Mouse (Mus musculus) E14TG2a.4 (cell line): ENCODE measurements at regions not wholly inside any gene's neighbourhood (a gene's known extent, or its start where the extent isn't known, plus 50 kb on each side); places are given as distances from the start of the nearest gene placed in this dataset.

ENCODE experiments used
- CTCF ChIP-seq: conservative IDR thresholded peaks from 2 replicates; pipeline ENCODE4 v1.5.1; 2014; ENCODE audit warnings: low read length
- NANOG ChIP-seq: IDR thresholded peaks from 2 replicates; pipeline ENCODE4 v1.6.1; 2014; ENCODE audit warnings: borderline replicate concordance, low read length, mixed read lengths

DNA sequence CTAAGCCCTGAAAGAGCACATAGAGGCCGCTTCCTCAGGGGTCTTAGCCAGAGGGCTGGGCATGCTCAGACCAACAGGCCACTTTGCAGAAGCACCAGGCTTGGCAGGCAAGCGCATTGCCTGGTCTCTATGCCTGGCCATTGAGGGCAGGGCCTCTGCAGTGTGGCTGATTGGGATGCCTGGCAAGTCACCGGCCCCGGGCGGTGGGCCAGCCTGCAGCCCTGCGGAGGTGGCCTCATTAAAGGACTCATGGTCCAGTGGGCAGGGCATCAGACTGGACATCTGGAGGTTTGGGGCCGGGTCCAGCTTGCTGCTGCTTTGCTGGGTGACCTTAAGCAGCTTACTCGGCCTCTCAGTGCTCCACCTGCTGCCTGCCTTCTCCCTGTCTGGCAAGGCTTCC is 165.3 kb downstream of the Inhbb start:
- TF ChIP-seq CTCF (no peak), NANOG (no peak)
